Mouse (Mus musculus) kidney, adult 9 months (tissue): ENCODE measurements around the gene Gm21776.
"Not testable (repeated sequence)": the region's sequence is repeated elsewhere in the genome, so short reads cannot be mapped to it uniquely, and the experiment has no call there.

Experiments used
- DNase-seq: peaks from one replicate; pipeline ENCODE4 v3.0.0; 2022

Gene Gm21776

DNA sequence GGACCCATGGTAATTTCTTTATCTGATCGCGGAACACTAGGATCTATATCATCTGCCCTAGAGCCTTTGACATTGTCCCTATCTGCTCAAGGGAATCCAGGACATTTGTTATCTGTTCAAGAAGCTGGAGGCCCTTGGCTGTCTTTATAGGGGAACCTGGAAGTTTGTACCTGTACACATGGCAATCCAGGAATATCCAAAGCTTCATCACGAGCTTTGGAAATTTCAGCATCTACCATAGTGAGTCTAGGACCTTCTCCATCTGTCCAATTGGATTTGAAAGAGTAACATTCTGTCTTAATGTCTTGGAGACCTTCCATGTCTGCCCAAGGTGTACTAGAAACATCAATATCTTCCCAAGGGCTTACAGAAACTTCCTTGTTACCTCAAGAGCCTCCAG is at the start of gene Gm21776:
Gm21776 (plus strand) TSS at position 301 of the 400 bp plus-strand sequence.
- DNase-seq: not testable (repeated sequence)
